Mouse (Mus musculus): ENCODE results near the gene Kcnh5. TPM values are rescaled to one million over a fixed set of nuclear protein-coding genes. Genes with fewer than 3 reads are reported as not detected.

The Kcnh5 gene
- polyA plus RNA-seq, 1 experiment, result not detected

DNA sequence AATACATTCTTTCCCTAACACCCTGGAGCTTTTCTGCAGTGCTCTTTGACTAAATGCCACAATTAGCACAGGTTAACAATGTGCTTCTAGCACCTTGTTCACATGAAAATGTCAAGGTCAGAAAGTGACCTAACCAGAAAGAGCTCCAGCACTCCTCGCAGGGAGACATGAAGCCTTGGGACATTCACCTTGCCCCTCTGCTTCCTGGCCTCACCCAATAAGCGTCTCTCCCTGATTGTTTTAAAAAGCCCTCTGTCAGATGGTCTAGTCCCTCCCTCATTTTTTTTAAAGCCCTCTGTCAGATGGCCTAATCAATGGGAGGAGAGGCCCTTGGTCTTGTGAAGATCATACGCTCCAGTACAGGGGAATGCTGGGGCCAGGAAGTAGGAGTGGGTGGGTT is 287.7 kb downstream of the Kcnh5 start:
- no peaks in the 10 kb centered on the region for H3K36me3 ChIP-seq (ENCODE audit: control insufficient read depth, insufficient read depth, low read length, poor library complexity, severe bottlenecking)
- no peak overlapping the region for H3K4me3 ChIP-seq (ENCODE audit: low read depth, low read length)
- H3K4me1 ChIP-seq (ENCODE audit: control insufficient read depth, insufficient read depth, low read length), result peaks cover 2% of the 10 kb centered on the region
- H3K27me3 ChIP-seq (ENCODE audit: control insufficient read depth, insufficient read depth, low read length, poor library complexity, severe bottlenecking), result no peaks in the 10 kb centered on the region
- no peaks in the 10 kb centered on the region for H3K9me3 ChIP-seq (replicated peaks; ENCODE audit: control insufficient read depth, insufficient read depth, low read length, poor library complexity, severe bottlenecking)
- H3K9ac ChIP-seq (ENCODE audit: low read depth, poor library complexity, severe bottlenecking), result no peak overlapping the region
- peak; percentile 94 for TF ChIP-seq EP300 (IDR thresholded peaks at IDR 0.05; ENCODE audit: insufficient read depth, low read depth, low read length)
- no peak for TF ChIP-seq CTCF (IDR thresholded peaks at IDR 0.05; ENCODE audit: low read depth, low read length)
- TF ChIP-seq POLR2A (IDR thresholded peaks at IDR 0.05; ENCODE audit: insufficient read depth, low read length), result no peak
- 0 out of 2 replicates have a peak overlapping the region, but pooled peaks have one; percentile 8 for H3K27ac ChIP-seq (ENCODE audit: insufficient read depth, low read length)

DNA sequence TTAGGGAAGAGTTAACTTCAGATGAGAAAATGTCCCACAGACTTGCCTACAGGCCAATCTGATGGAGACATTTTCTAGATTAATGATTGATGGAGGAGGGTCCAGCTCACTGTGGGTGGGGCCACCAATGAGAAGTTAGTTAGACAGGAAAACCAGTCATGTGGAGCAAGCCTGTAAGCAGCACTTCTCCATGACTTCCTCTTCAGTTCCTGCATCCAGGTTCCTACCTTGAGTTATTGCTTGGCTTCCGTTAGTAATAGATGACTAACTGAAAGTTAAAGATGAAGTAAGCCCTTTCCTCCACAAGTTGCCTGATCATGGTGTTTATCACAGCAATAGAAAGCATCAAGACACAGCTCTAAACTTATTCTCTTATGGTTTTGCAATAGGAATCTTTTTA is 290.1 kb downstream of the Kcnh5 start:
- Histone ChIP-seq H3K9me3 (replicated peaks; ENCODE audit: control insufficient read depth, insufficient read depth, low read length, poor library complexity, severe bottlenecking) (no peaks in the 10 kb centered on the region), H3K27me3 (ENCODE audit: control insufficient read depth, insufficient read depth, low read length, poor library complexity, severe bottlenecking) (no peaks in the 10 kb centered on the region), H3K36me3 (ENCODE audit: control insufficient read depth, insufficient read depth, low read length, poor library complexity, severe bottlenecking) (no peaks in the 10 kb centered on the region), H3K9ac (ENCODE audit: low read depth, poor library complexity, severe bottlenecking) (no peak overlapping the region), H3K4me3 (ENCODE audit: low read depth, low read length) (no peak overlapping the region), H3K4me1 (ENCODE audit: control insufficient read depth, insufficient read depth, low read length) (peaks cover 2% of the 10 kb centered on the region), H3K27ac (ENCODE audit: insufficient read depth, low read length) (no peak overlapping the region)
- TF ChIP-seq POLR2A (IDR thresholded peaks at IDR 0.05; ENCODE audit: insufficient read depth, low read length) (no peak), CTCF (IDR thresholded peaks at IDR 0.05; ENCODE audit: low read depth, low read length) (no peak), EP300 (IDR thresholded peaks at IDR 0.05; ENCODE audit: insufficient read depth, low read depth, low read length) (no peak)

DNA sequence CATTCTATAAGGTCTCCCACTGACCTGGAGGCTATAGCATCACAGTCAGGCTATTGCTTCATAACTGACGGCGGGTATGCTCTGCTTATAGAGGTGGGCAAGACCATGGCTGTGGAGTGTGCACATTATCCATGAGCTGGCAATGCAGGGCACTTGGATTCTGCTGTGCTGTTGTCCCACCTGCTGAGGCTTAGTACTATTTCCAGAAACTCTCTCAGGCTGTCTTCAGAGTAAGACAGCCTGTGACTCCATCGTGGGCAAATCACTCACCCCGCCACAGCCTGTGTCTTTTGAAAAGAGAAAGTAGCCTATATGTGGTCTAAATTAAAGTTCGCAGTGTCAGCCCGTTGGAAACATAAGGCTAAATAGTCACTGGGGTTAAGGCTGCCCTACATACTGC is 295.8 kb downstream of the Kcnh5 start:
- Histone ChIP-seq H3K4me3 (ENCODE audit: low read depth, low read length) (no peak overlapping the region), H3K27ac (ENCODE audit: insufficient read depth, low read length) (no peak overlapping the region), H3K36me3 (ENCODE audit: control insufficient read depth, insufficient read depth, low read length, poor library complexity, severe bottlenecking) (no peaks in the 10 kb centered on the region), H3K4me1 (ENCODE audit: control insufficient read depth, insufficient read depth, low read length) (no peaks in the 10 kb centered on the region), H3K9me3 (replicated peaks; ENCODE audit: control insufficient read depth, insufficient read depth, low read length, poor library complexity, severe bottlenecking) (no peaks in the 10 kb centered on the region), H3K27me3 (ENCODE audit: control insufficient read depth, insufficient read depth, low read length, poor library complexity, severe bottlenecking) (no peaks in the 10 kb centered on the region), H3K9ac (ENCODE audit: low read depth, poor library complexity, severe bottlenecking) (no peak overlapping the region)
- TF ChIP-seq EP300 (IDR thresholded peaks at IDR 0.05; ENCODE audit: insufficient read depth, low read depth, low read length) (no peak), POLR2A (IDR thresholded peaks at IDR 0.05; ENCODE audit: insufficient read depth, low read length) (no peak), CTCF (IDR thresholded peaks at IDR 0.05; ENCODE audit: low read depth, low read length) (no peak)

DNA sequence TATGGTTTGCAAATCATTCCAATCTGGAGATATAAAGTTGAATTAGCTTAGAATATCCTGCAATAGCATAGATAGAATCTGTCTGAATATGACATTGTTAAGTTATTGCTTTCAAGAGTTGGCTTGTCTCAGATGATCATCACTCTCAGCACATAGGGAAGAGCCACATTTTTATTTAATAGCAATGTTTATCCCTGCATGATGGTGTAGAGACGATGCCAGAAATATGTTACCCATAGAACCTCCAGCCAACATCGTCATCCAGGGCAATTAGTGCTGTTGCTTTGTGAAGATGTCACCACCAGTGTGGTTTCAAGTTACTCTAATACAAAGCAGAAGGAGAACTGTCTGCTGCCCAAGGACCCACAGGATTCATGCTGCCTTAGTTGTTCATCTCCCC is 321.5 kb downstream of the Kcnh5 start:
- no peaks in the 10 kb centered on the region for H3K36me3 ChIP-seq (ENCODE audit: control insufficient read depth, insufficient read depth, low read length, poor library complexity, severe bottlenecking)
- H3K4me3 ChIP-seq (ENCODE audit: low read depth, low read length), result no peak overlapping the region
- no peaks in the 10 kb centered on the region for H3K27me3 ChIP-seq (ENCODE audit: control insufficient read depth, insufficient read depth, low read length, poor library complexity, severe bottlenecking)
- no peak overlapping the region for H3K27ac ChIP-seq (ENCODE audit: insufficient read depth, low read length)
- no peak overlapping the region for H3K9ac ChIP-seq (ENCODE audit: low read depth, poor library complexity, severe bottlenecking)
- no peaks in the 10 kb centered on the region for H3K9me3 ChIP-seq (replicated peaks; ENCODE audit: control insufficient read depth, insufficient read depth, low read length, poor library complexity, severe bottlenecking)
- H3K4me1 ChIP-seq (ENCODE audit: control insufficient read depth, insufficient read depth, low read length), result no peaks in the 10 kb centered on the region
- TF ChIP-seq CTCF (IDR thresholded peaks at IDR 0.05; ENCODE audit: low read depth, low read length) (no peak), POLR2A (IDR thresholded peaks at IDR 0.05; ENCODE audit: insufficient read depth, low read length) (no peak), EP300 (IDR thresholded peaks at IDR 0.05; ENCODE audit: insufficient read depth, low read depth, low read length) (no peak)

DNA sequence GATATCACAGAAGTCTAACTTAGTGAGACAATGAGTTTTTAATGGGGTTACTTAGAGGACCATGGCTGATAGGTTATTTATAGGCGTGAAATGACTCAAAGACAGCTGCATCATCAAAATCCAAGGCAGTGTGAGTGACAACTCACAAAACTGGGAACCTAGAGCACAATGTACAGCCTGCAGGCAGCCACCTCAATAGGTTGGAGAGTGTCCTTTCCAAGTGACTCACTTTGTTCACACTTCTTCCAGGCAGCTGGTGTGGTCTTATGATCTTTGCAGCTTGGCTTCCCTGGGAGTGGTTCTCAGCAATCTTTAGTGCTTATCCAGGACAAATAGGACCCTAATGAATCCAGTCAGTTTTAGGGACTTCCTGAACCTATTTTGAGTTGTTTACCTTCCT is 322.9 kb downstream of the Kcnh5 start:
- Histone ChIP-seq H3K36me3 (ENCODE audit: control insufficient read depth, insufficient read depth, low read length, poor library complexity, severe bottlenecking) (no peaks in the 10 kb centered on the region), H3K27ac (ENCODE audit: insufficient read depth, low read length) (no peak overlapping the region), H3K4me1 (ENCODE audit: control insufficient read depth, insufficient read depth, low read length) (no peaks in the 10 kb centered on the region), H3K27me3 (ENCODE audit: control insufficient read depth, insufficient read depth, low read length, poor library complexity, severe bottlenecking) (no peaks in the 10 kb centered on the region), H3K9me3 (replicated peaks; ENCODE audit: control insufficient read depth, insufficient read depth, low read length, poor library complexity, severe bottlenecking) (no peaks in the 10 kb centered on the region), H3K4me3 (ENCODE audit: low read depth, low read length) (no peak overlapping the region), H3K9ac (ENCODE audit: low read depth, poor library complexity, severe bottlenecking) (no peak overlapping the region)
- TF ChIP-seq CTCF (IDR thresholded peaks at IDR 0.05; ENCODE audit: low read depth, low read length) (no peak), EP300 (IDR thresholded peaks at IDR 0.05; ENCODE audit: insufficient read depth, low read depth, low read length) (no peak), POLR2A (IDR thresholded peaks at IDR 0.05; ENCODE audit: insufficient read depth, low read length) (no peak)

DNA sequence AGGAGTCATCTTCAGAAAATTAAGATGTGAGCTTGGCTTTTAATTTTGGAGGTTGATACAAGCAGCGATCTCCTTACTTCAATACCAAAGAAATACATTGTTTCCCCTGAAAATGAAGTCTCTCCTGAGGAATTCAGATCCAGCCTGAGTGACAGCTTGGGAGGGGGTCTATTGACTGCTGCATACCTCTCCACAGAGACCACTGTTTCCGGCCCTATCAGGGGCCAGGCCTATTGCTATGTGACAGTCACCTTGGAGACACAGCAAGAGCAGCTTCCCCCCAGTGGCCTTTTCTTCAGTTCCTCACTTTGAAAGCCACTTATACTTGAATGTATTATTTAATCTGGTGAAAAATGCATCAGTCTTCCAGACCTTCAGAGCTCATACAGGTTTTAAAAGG is 326.8 kb downstream of the Kcnh5 start:
- no peaks in the 10 kb centered on the region for H3K9me3 ChIP-seq (replicated peaks; ENCODE audit: control insufficient read depth, insufficient read depth, low read length, poor library complexity, severe bottlenecking)
- H3K36me3 ChIP-seq (ENCODE audit: control insufficient read depth, insufficient read depth, low read length, poor library complexity, severe bottlenecking), result no peaks in the 10 kb centered on the region
- H3K27me3 ChIP-seq (ENCODE audit: control insufficient read depth, insufficient read depth, low read length, poor library complexity, severe bottlenecking), result no peaks in the 10 kb centered on the region
- H3K4me3 ChIP-seq (ENCODE audit: low read depth, low read length), result no peak overlapping the region
- TF ChIP-seq POLR2A (IDR thresholded peaks at IDR 0.05; ENCODE audit: insufficient read depth, low read length) (no peak), CTCF (IDR thresholded peaks at IDR 0.05; ENCODE audit: low read depth, low read length) (no peak), EP300 (IDR thresholded peaks at IDR 0.05; ENCODE audit: insufficient read depth, low read depth, low read length) (no peak)
- no peaks in the 10 kb centered on the region for H3K4me1 ChIP-seq (ENCODE audit: control insufficient read depth, insufficient read depth, low read length)
- no peak overlapping the region for H3K27ac ChIP-seq (ENCODE audit: insufficient read depth, low read length)
- no peak overlapping the region for H3K9ac ChIP-seq (ENCODE audit: low read depth, poor library complexity, severe bottlenecking)

All from ES-Bruce4 (cell line).